Mouse (Mus musculus): ENCODE results near the gene Atp4a. TPM values are rescaled to one million over a fixed set of nuclear protein-coding genes. Genes with fewer than 3 reads are reported as not detected.

Gene Atp4a
- 1 to 10 TPM in 3 of 4 experiments, under 1 TPM in 1; 0.57 to 2.0 (median 1.6) TPM for total RNA-seq (2022)

DNA sequence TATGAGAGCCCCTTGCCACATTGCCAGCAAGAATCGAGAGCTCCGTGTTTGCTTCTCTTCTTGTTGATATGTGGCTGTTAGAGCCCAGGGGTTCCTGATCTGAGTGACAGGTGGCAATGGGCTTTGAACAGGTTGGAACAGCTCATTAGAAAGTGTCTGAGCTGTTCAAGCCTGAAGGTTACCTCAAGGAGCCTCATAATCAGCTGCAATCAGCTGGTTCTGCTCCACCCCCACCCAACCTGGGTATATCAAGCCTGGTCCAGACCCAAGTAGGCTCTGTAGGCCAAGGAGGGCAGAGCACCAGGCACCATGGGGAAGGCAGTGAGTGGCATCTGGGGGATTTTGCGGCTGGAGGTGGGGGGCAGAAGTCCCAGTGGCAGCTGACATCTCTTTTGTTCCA lies at the start of gene Atp4a:
Gene Atp4a, plus strand, starts transcription at position 268 of the 400 bp plus-strand sequence.
- DNase-seq (ENCODE audit: low spot score in 2 of 2): no peak

DNA sequence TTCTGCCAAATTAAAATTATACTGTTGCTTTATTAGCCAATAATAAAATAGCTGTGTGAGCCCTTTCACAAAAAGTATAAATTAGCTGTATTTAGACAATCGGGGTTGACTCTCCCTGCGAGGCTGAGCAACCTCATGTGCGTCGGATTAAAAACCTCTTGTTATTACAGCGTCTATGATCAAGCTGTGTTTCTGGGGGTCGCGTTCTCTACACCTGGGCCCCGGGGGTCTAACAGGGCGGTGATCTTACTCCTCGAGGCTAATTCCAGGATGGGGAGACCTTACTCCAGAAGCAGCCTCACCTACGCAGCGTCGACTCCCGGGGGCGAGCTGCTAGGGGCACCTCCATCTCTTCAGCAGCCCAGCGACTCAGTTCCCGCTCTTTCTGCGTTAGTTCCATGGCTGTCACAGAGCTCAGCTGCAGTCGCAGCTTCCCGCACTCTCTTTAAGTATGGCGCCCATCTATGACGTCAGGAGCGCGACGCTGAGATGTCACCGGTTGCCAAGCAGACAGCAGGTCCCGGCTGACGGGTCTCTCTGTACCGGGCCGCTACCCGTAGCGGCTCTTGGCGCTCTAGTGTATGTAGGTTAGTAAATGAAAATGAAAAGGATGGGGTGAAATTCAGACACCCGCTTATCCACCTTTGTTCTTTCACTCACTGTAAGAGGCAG lies 47.3 kb upstream of the Atp4a start, which contains the start of gene Haus5:
Gene Haus5, minus strand, starts transcription at position 466 of the 672 bp plus-strand sequence.
- peak; percentile 78 to 90 for DNase-seq (ENCODE audit: low spot score in 2 of 2)

- DNase-seq (ENCODE audit: low spot score in 2 of 2): no peak
These were observed 46.7 kb upstream of the Atp4a start for GRCm38 (mm10) chr7:30665321-30665720.

DNA sequence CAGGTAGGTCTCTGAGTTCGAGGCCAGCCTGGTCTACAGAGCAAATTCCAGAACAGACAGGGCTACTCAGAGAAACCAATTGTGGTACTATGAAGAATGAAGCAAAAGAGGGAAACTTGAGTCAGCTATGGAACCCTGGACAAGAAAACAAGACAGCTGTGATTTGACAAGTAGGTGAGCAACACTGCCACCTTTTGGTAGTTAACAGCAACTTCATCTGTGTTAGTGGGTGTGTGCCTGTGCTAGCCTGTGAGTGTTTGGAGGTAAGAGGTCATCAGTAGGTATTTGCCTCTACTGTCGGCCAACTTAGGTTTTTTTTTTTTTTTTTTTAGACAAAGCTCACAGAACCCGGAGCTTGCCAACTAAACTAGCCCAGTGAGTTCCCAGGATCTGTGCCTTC lies 42.8 kb upstream of the Atp4a start:
- no peak for DNase-seq (ENCODE audit: low spot score in 2 of 2)

DNA sequence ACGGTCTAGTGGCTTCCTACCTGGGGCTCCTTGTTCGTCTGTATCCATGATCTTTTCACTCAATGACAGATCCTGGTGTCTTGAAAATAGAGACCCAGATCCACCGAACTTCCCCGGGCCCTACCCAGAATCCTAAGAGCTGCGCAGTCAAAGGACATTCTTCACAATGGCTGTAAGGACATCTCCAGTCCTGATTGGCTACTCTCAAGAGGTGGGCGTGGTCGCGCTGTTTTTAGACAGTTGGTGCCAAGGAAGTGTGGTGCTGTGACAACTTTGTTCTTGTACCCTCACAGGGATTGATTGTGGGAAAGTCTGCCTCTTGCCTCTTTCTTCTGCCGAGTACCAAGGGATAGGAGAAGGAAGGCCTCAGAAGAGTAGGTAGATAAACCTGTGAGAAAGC lies 40.5 kb upstream of the Atp4a start, which contains the start of gene Pmis2:
Gene Pmis2, minus strand, starts transcription at position 126 of the 400 bp plus-strand sequence.
- no peak for DNase-seq (ENCODE audit: low spot score in 2 of 2)

DNA sequence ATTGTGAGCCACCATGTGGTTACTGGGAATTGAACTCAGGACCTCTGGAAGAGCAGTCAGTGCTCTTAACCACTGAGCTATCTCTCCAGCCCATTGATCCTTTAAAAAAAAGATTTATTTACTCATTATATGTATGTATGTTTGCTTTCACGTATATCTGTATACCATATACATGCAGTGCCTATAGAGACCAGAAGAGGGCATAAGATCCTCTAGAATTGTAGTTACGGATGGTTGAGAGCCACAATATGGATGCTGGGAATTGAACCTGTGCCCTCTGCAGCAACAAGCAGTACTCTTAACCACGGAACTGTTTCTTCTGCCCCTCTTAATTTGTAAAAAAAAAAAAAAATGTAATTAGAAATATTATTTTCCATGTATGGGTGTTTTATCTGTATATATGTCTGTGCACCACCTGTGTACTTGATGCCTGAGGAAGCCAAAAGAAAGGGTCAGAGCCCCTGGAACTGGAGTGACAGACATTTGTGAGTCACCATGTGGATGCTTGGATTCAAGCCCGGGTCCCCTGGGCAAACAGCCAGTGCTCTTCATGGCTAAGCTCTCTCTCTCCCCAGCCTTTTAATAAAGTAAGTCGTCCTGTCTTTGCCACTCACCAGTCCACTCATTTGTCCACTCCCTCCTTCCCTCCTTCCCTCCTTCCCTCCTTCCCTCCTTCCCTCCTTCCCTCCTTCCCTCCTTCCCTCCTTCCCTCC lies 33.6 kb upstream of the Atp4a start:
- no peak for DNase-seq (ENCODE audit: low spot score in 2 of 2)

DNA sequence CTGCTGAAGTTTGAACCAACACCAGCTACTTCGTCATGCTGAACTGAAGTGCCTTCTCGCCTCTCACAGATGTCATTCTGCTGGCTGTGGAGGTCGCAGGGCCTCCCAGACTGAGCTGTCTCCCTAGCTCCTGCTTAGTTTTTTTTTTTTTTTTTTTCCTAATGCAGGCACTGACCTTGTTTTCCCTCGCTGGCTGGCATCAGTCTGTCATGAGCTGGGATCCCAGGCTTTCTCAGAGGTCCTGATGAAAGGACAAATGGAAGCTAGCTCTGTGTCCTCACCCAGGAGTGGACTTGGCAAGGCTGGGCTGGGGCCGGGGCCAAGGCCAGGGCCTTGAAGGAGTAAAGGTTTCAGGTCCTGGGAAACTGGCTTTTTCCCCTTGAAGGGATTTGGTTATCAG lies 30.1 kb upstream of the Atp4a start:
- DNase-seq (ENCODE audit: low spot score in 2 of 2): no peak

GRCm38 (mm10) chr7:30683425-30683824 lies 28.6 kb upstream of the Atp4a start:
- no peak for DNase-seq (ENCODE audit: low spot score in 2 of 2)

DNA sequence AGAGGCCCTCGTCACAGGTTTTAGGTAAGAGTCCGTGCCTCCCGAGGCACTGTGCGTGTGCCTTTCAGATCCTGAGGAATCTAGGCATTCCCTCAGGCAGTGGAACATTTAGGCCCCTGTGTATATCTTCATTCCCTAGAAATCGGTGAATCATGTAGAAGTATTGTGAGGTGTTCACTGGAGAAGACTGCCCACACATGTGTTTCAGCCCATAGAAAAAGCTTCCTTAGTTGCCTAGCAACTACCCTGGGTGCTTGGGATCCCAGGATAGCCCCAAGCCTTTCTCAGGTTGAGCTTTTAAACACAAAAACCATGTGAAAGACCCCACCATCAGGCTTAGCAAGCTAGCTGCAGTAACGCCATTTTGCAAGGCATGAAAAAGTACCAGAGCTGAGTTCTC lies 23.7 kb upstream of the Atp4a start:
- DNase-seq (ENCODE audit: low spot score in 2 of 2): no peak

DNA sequence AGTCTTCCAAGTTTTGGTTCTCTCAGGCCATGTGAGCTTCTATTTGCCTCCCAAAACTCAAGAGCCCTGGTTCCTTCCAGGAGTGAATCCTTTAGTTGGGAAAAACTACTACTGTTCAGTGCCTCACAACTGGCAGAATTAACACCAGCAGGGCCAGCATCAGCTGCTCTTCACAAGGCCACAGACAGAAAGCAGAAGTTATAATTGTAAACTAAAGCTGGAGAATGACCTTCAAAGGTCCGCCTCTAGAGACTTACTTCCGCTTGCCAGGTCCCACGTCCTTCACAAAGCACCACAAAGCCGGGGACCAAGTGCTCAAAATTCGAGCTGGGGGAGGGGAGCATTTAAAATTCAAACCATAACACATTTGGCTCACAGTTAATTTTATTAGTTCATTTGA lies 13.9 kb upstream of the Atp4a start:
- DNase-seq (ENCODE audit: low spot score in 2 of 2): no peak

GRCm38 (mm10) chr7:30698589-30698988 lies 13.4 kb upstream of the Atp4a start, which contains the start of gene 2200002J24Rik:
TSS of gene 2200002J24Rik (plus strand) at chr7:30698926.
- no peak for DNase-seq (ENCODE audit: low spot score in 2 of 2)

- DNase-seq (ENCODE audit: low spot score in 2 of 2): no peak
These were observed 5.7 kb upstream of the Atp4a start for GRCm38 (mm10) chr7:30706214-30706882.

DNA sequence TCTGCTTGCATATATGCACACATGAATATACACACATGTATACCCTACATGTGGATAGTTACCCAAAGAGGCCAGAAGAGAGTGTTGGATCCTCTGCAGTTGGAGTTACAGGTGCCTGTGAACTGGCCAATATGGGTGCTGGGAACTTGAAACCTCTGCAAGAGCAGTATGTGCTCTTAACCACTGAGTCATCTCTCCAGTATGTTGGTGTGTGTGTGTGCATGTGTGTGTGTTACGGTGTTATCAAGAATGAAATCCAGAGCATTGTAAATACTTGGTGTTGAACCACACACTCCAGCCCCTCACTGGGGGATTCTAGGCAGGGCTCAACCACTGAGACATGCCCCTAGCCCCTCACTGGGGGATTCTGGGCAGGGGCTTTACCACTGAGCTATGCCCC lies 4.6 kb upstream of the Atp4a start:
- DNase-seq (ENCODE audit: low spot score in 2 of 2): no peak

- DNase-seq (ENCODE audit: low spot score in 2 of 2): peak in 1 of 2 experiments; percentile 53
These were observed 5.2 kb downstream of the Atp4a start for GRCm38 (mm10) chr7:30717006-30717715.

GRCm38 (mm10) chr7:30717716-30718046 lies 5.7 kb downstream of the Atp4a start:
- no peak for DNase-seq (ENCODE audit: low spot score in 2 of 2)

DNA sequence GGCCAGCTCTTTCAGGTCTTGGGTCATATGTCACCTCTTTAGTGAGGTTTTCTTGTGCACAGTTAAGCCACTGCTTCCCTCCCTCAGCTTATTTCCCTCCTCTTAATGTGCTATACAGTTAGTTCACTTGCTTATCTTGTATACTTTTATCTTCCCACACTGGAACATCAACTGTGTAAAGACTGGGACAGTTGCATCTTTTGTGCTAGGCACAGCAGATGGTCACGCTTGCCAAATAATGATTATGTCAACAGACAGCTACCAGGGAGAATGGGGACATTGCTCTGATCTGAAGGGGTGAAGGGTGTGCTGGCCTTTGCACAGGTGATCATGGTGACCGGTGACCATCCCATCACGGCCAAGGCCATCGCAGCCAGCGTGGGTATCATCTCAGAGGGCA lies 7.7 kb downstream of the Atp4a start:
- no peak for DNase-seq (ENCODE audit: low spot score in 2 of 2)

DNA sequence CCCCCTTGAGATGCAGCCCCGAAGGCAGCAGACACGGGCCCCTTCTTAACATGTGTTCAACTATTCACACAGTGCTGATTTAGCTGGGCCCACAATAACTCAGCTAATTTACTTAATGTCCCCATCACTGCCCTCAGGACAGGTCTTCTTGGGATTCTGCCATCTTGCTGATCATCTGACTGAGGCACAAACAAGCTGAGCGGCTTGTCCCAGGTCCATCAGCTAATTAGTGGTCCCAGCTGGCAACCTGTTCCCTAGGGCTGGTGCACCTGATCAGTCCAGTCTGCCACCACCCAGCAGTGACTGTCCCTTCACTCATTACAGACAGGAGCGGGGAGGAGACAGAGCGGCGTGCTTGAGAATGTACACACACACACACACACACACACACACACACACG lies 9.3 kb downstream of the Atp4a start:
- DNase-seq (ENCODE audit: low spot score in 2 of 2): no peak

DNA sequence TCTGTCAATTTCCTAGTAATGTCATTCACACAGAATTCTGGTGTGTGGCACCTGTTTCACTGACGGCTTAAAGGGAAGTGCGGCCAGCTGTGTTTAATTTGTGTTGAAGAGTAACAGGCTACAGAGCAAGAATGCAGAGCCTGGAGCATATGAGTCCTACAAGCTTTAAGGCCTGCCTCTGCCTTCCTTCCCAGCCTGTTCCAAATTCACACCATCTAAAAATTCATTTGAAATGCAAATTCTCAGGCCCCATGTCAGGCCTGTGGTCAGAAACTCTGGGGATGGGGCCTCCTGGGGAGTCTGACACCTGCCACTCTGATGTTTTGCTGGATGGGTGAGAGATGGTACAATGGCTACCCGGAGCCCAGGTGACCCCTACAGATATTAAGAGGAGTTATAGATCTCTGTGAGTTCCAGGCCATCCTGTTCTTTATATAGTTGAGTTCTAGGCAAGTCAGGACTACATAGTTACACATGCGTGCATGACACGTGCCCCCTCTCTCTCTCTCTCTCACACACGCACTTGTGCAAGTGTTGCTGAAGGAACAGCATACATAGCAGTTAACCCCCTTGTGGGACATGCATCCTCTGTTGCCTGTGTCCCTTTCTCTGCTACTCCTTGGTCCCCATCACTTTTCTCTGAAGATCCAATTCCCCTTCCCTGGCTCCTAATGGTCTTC lies 11.4 kb downstream of the Atp4a start:
- DNase-seq (ENCODE audit: low spot score in 2 of 2): no peak

- DNase-seq (ENCODE audit: low spot score in 2 of 2): no peak
These were observed 16.2 kb downstream of the Atp4a start for GRCm38 (mm10) chr7:30728214-30728613.

DNA sequence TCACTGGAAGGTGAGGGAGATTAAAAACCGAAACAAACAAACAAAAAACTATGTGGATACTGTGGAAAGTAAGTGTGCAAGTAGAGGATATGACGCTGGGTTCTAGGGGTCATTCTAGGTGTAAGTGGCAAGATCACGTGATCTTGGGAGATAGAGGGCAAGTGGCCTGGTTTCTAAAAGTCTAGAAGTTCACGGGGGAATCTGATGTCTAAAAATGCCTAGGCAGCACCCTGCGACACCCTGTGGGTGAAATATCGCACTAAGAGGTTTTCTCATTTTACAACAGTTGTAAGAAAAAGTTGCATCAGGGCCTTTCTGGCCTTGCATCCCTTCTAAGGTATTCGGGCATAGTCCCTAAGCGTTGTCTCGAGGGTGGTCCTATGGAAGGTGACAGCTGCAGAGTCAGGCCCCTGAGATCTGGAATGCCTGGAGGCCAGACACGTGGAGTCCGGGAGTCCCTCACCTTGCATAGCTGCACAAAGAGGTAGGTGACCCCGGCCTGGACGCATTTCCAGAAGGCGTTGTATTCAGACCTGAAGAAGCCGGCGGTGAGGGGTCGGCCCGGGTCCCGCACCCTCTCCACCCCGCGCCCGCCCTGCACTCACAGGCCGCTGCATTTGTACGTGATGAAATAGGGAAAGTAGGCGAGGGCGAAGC lies 16.9 kb downstream of the Atp4a start:
- no peak for DNase-seq (ENCODE audit: low spot score in 2 of 2)
